Mouse (Mus musculus) ES-E14 (cell line): ENCODE measurements around the gene Vmn1r34. TPM values are rescaled to one million over a fixed set of nuclear protein-coding genes. Genes with fewer than 3 reads are reported as not detected.
"Not testable (repeated sequence)": the region's sequence is repeated elsewhere in the genome, so short reads cannot be mapped to it uniquely, and the experiment has no call there.

ENCODE experiments used
- DNase-seq: peaks from one replicate; pipeline ENCODE4 v3.0.0-alpha.2; 2013; ENCODE audit warnings: low read depth, low spot score
- H3K27ac ChIP-seq: 2 replicates; pipeline ENCODE4 v1.5.1; 2012; ENCODE audit warnings: low read depth, mild to moderate bottlenecking, low read length, moderate library complexity, mixed read lengths; ENCODE audit not compliant: poor library complexity, insufficient read depth, severe bottlenecking
- H3K36me3 ChIP-seq: 2 replicates; pipeline ENCODE4 v1.6.1; 2012; ENCODE audit warnings: mild to moderate bottlenecking, low read length, moderate library complexity, mixed read lengths; ENCODE audit not compliant: control insufficient read depth, poor library complexity, insufficient read depth, severe bottlenecking
- H3K4me1 ChIP-seq, 2 experiments: fragments of 150-350 bp in 1 of 2; sonication (generic) in 1 of 2; 2 replicates each; pipeline ENCODE4 v1.6.1; 2012; ENCODE audit warnings: low read length in 2 of 2, mild to moderate bottlenecking in 1 of 2, mixed read lengths in 1 of 2; ENCODE audit not compliant: control insufficient read depth in 2 of 2, insufficient read depth in 2 of 2, poor library complexity in 1 of 2
- H3K4me3 ChIP-seq, 2 experiments: fragments of 150-350 bp in 1 of 2; sonication (generic) in 1 of 2; 2 replicates each; pipeline ENCODE4 v1.5.1; 2012; ENCODE audit warnings: low read length in 2 of 2, low read depth in 1 of 2, mild to moderate bottlenecking in 1 of 2, mixed read lengths in 1 of 2; ENCODE audit not compliant: insufficient read depth in 1 of 2, poor library complexity in 1 of 2, severe bottlenecking in 1 of 2
- H3K9ac ChIP-seq: 2 replicates; pipeline ENCODE4 v1.6.1; 2012; ENCODE audit warnings: low read depth, mild to moderate bottlenecking, low read length, mixed read lengths; ENCODE audit not compliant: poor library complexity, insufficient read depth, severe bottlenecking
- H3K9me3 ChIP-seq: fragments of 150-350 bp; sonication (generic); 2 replicates; pipeline ENCODE4 v1.6.1; 2012; ENCODE audit warnings: low read depth, mild to moderate bottlenecking, low read length; ENCODE audit not compliant: control insufficient read depth, insufficient read depth
- CHD2 ChIP-seq: IDR thresholded peaks from 2 replicates; pipeline ENCODE4 v1.6.1; 2014; ENCODE audit warnings: mild to moderate bottlenecking, low read depth, low read length, inconsistent platforms
- HCFC1 ChIP-seq: IDR thresholded peaks from 2 replicates; pipeline ENCODE4 v1.6.1; 2012; ENCODE audit warnings: low read length, inconsistent platforms, borderline replicate concordance; ENCODE audit not compliant: insufficient read depth
- MAFK ChIP-seq: IDR thresholded peaks from 2 replicates; pipeline ENCODE4 v1.6.1; 2014; ENCODE audit warnings: mild to moderate bottlenecking, low read depth, low read length, inconsistent platforms; ENCODE audit not compliant: insufficient read depth
- ZC3H11A ChIP-seq: IDR thresholded peaks from 2 replicates; pipeline ENCODE4 v1.6.1; 2012; ENCODE audit warnings: low read depth, mild to moderate bottlenecking, inconsistent platforms, low read length, borderline replicate concordance
- ZNF384 ChIP-seq: IDR thresholded peaks from 2 replicates; pipeline ENCODE4 v1.6.1; 2012; ENCODE audit warnings: low read depth, low read length, inconsistent platforms
- in situ Hi-C, 2 experiments: fragments of 600-800 bp; cut with MboI; formaldehyde crosslinking; loops; one replicate each; pipeline ENCODE4 v1.15.1; 2025; ENCODE audit warnings: low sequenced_read_pairs in 2 of 2, inconsistent platforms in 1 of 2; ENCODE audit not compliant: unreplicated experiment in 2 of 2
- total RNA-seq: library from RNA; depleted of rRNA; stranded (reverse); fragments of 300-350 nt; gene quantifications from 2 replicates; pipeline ENCODE4 v1.2.3, GENCODE M21; 2012; rRNA removed

The Vmn1r34 gene
- 0.37 and 0.62 TPM in 2 replicates for total RNA-seq

DNA sequence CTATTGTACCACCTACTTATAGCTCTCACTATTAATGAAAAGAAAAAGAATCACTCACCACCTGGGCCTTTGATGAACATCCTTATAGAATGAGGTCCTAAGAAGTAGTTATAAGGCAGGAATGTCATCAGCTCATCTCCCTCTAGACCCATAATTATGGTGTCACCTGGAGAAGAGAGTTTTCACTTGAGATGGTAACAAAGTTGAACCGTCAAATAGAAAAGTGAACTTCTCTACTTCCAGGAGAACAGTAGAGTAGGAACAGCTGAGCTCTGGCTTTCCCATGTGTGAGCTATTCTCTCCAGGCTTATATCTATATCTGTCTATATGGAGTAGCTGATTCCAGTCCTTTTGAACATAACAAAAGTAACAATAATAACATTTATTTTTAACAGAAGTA is at the start of gene Vmn1r34:
Gene Vmn1r34, minus strand, starts transcription at position 101 of the 400 bp plus-strand sequence.
- H3K27ac ChIP-seq, result no peak within 1 kb of the TSS
- no peak for DNase-seq
- H3K4me3 ChIP-seq, result no peak within 1 kb of the TSS
- TF ChIP-seq MAFK, result no peak
- TF ChIP-seq ZC3H11A, result no peak
- no peaks in the 10 kb centered on the region for H3K36me3 ChIP-seq
- in situ Hi-C loops, result no loop called here
- no peaks in the 10 kb centered on the region for H3K9me3 ChIP-seq
- no peak within 1 kb of the TSS for H3K9ac ChIP-seq
- no peaks in the 10 kb centered on the region for H3K4me1 ChIP-seq

DNA sequence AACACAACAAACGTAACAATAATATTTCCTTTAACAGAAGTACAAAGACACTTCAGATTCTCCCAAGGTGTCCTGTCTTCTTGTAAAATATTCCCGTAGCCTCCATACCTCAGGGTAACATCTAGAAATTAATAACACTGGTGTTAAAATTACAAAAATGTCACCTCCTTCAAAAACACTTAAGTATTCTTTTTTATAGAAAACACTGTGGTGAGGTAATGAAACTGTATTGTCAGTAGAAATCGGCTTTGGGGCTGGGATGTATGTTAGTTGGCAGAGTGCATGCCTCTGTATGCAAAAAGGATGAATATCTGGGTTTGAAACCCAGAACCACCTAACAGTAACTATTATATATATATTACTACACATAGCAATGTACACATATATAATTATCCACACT is 42.1 kb upstream of the Vmn1r34 start, which contains the start of gene Vmn1r35:
Gene Vmn1r35, minus strand, starts transcription at position 101 of the 400 bp plus-strand sequence.
- H3K9ac ChIP-seq, result no peak within 1 kb of the TSS
- TF ChIP-seq ZC3H11A (no peak), CHD2 (no peak), ZNF384 (no peak), HCFC1 (no peak), MAFK (no peak)
- in situ Hi-C loops, result no loop called here
- H3K27ac ChIP-seq, result no peak within 1 kb of the TSS
- H3K4me1 ChIP-seq, result no peaks in the 10 kb centered on the region
- no peaks in the 10 kb centered on the region for H3K36me3 ChIP-seq
- H3K4me3 ChIP-seq, result no peak within 1 kb of the TSS
- no peaks in the 10 kb centered on the region for H3K9me3 ChIP-seq
- no peak for DNase-seq

DNA sequence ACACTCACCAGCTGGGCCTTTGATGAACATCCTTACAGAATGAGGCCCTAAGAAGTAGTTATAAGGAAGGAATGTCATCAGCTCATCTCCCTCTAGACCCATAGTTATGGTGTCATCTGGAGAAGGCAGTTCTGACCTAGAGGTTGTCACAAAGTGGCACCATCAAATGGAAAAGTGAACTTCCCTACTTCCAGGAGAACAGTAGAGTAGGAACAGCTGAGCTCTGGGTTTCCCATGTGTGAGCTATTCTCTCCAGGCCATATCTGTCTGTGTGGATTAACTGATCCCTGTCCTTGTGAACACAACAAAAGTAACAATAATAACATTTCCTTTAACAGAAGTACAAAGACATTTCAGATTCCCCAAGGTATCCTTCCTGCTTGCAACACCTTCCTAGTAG is 25.5 kb downstream of the Vmn1r34 start, which contains the start of gene Vmn1r33:
Gene Vmn1r33, minus strand, starts transcription at position 101 of the 400 bp plus-strand sequence.
- in situ Hi-C loops, H3K27ac ChIP-seq, H3K9me3 ChIP-seq, H3K4me1 ChIP-seq, H3K9ac ChIP-seq, H3K36me3 ChIP-seq, H3K4me3 ChIP-seq, DNase-seq: not testable (repeated sequence)

DNA sequence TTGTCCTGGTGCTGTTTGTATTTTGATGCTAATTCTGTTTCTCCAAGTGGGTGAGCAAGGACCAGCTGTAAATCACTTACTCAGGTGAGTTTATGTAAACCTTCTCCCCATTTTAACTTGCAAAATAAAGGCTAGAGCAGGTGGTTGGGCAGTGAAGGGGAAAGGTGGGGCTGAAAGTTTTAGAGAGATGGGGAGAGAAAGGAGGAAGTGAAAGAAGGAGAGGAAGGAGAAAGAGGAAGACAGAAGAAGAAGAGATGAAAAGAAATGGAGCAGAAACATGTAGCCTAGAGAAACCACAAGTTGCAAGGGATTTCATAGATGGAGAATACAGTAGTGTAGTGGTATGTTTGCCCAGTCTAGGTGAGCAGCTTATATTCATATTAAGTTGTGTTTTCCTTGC is 47.9 kb downstream of the Vmn1r34 start:
- in situ Hi-C loops, result no loop called here
- no peak overlapping the region for H3K9ac ChIP-seq
- no peak overlapping the region for H3K27ac ChIP-seq
- no peak overlapping the region for H3K4me3 ChIP-seq
- no peaks in the 10 kb centered on the region; the same call in 1 of the 2 replicates for H3K9me3 ChIP-seq
- no peaks in the 10 kb centered on the region for H3K4me1 ChIP-seq
- TF ChIP-seq HCFC1 (no peak), ZC3H11A (no peak), CHD2 (no peak)
- no peak for DNase-seq
- H3K36me3 ChIP-seq, result peaks cover under 1% of the 10 kb centered on the region; the same call in 1 of the 2 replicates

Other genes with a start within 250 kb of the Vmn1r34 start
- gene Mad2l1, start 108.5 kb downstream of the Vmn1r34 start, total RNA-seq, result 67.0 and 78.2 TPM in 2 replicates
- 0.11 TPM in 1 of 2 replicates, not detected in the other for gene Vmn1r32, start 83.8 kb downstream of the Vmn1r34 start, total RNA-seq
- 0.09 and 0.11 TPM in 2 replicates for gene Vmn1r33, start 25.6 kb downstream of the Vmn1r34 start, total RNA-seq
- not detected in 2 replicates for gene Vmn1r35, start 42.0 kb upstream of the Vmn1r34 start, total RNA-seq
- not detected in 2 replicates for gene Vmn1r36, start 75.3 kb upstream of the Vmn1r34 start, total RNA-seq
- gene Vmn1r37, start 85.5 kb upstream of the Vmn1r34 start, total RNA-seq, result not detected in 2 replicates
- gene Vmn1r38, start 138.7 kb upstream of the Vmn1r34 start, total RNA-seq, result not detected in 2 replicates
- not detected in 2 replicates for gene Vmn1r39, start 166.7 kb upstream of the Vmn1r34 start, total RNA-seq